Mouse (Mus musculus) frontal cortex, postnatal 36 days (tissue): Measurements from ENCODE around the gene Rsrp1.

Experiments used
- DNase-seq, 2 experiments: peaks; one replicate each; pipeline ENCODE4 v3.0.0; 2022; ENCODE audit warnings: low spot score in 2 of 2

Gene Rsrp1

GRCm38 (mm10) chr4:134963021-134963776 is 39.8 kb downstream of the Rsrp1 start:
- DNase-seq, result no peak

- DNase-seq, result no peak
These were observed 44.7 kb downstream of the Rsrp1 start for GRCm38 (mm10) chr4:134967887-134968604.

- no peak for DNase-seq
These were observed 45.2 kb downstream of the Rsrp1 start for GRCm38 (mm10) chr4:134968605-134968976.

- no peak for DNase-seq
These were observed 52.0 kb downstream of the Rsrp1 start for GRCm38 (mm10) chr4:134975261-134975928.

- DNase-seq, result no peak
These were observed 52.5 kb downstream of the Rsrp1 start for GRCm38 (mm10) chr4:134975929-134976308.
